Mouse (Mus musculus): ENCODE measurements around the gene Rpusd3. TPM values are rescaled to one million over a fixed set of nuclear protein-coding genes. Genes with fewer than 3 reads are reported as not detected.

Rpusd3 gene
- polyA plus RNA-seq, 1 experiment, result 43.1 TPM

- H3K4me1 ChIP-seq (ENCODE audit: control insufficient read depth, insufficient read depth, low read length), result no peaks in the 10 kb centered on the region
- DNase-seq, result no peak
- TF ChIP-seq CTCF (IDR thresholded peaks at IDR 0.05; ENCODE audit: insufficient read depth, low read length) (no peak), POLR2A (IDR thresholded peaks at IDR 0.05; ENCODE audit: borderline replicate concordance, extremely low read depth, low read depth, low read length) (no peak)
- 85% methylated on average over 11 of the region's 11 CpGs for WGBS
- no peak overlapping the region for H3K4me3 ChIP-seq (replicated peaks; ENCODE audit: extremely low read depth, low read depth, low read length)
These were observed 24.3 kb downstream of the Rpusd3 start for GRCm38 (mm10) chr6:113394811-113395210.

- WGBS, result 74% methylated on average over 6 of the region's 6 CpGs
- no peak for DNase-seq
- no peak overlapping the region for H3K4me3 ChIP-seq (replicated peaks; ENCODE audit: extremely low read depth, low read depth, low read length)
- TF ChIP-seq CTCF (IDR thresholded peaks at IDR 0.05; ENCODE audit: insufficient read depth, low read length) (no peak), POLR2A (IDR thresholded peaks at IDR 0.05; ENCODE audit: borderline replicate concordance, extremely low read depth, low read depth, low read length) (no peak)
- H3K4me1 ChIP-seq (ENCODE audit: control insufficient read depth, insufficient read depth, low read length), result no peaks in the 10 kb centered on the region
These were observed 25.2 kb downstream of the Rpusd3 start for GRCm38 (mm10) chr6:113393951-113394350.

GRCm38 (mm10) chr6:113392387-113393071 is 26.6 kb downstream of the Rpusd3 start:
- DNase-seq, result peak; percentile 36
- WGBS, result 7% methylated on average over 51 of the region's 51 CpGs
- TF ChIP-seq POLR2A (IDR thresholded peaks at IDR 0.05; ENCODE audit: borderline replicate concordance, extremely low read depth, low read depth, low read length) (peak; percentile 19; the same call in 1 of the 2 replicates), CTCF (IDR thresholded peaks at IDR 0.05; ENCODE audit: insufficient read depth, low read length) (no peak)
- Histone ChIP-seq H3K4me1 (ENCODE audit: control insufficient read depth, insufficient read depth, low read length) (no peaks in the 10 kb centered on the region), H3K4me3 (replicated peaks; ENCODE audit: extremely low read depth, low read depth, low read length) (no peak overlapping the region)

- 25% methylated on average over 10 of the region's 10 CpGs for WGBS
- Histone ChIP-seq H3K4me3 (replicated peaks; ENCODE audit: extremely low read depth, low read depth, low read length) (no peak overlapping the region), H3K4me1 (ENCODE audit: control insufficient read depth, insufficient read depth, low read length) (no peaks in the 10 kb centered on the region)
- DNase-seq, result no peak
- no peak for TF ChIP-seq POLR2A (IDR thresholded peaks at IDR 0.05; ENCODE audit: borderline replicate concordance, extremely low read depth, low read depth, low read length)
These were observed 27.1 kb downstream of the Rpusd3 start for GRCm38 (mm10) chr6:113392015-113392386.

- no peaks in the 10 kb centered on the region for H3K4me1 ChIP-seq (ENCODE audit: control insufficient read depth, insufficient read depth, low read length)
- H3K4me3 ChIP-seq (replicated peaks; ENCODE audit: extremely low read depth, low read depth, low read length), result no peak overlapping the region
- 81% methylated on average over 3 of the region's 3 CpGs for WGBS
- TF ChIP-seq CTCF (IDR thresholded peaks at IDR 0.05; ENCODE audit: insufficient read depth, low read length), result no peak
- no peak for TF ChIP-seq POLR2A (IDR thresholded peaks at IDR 0.05; ENCODE audit: borderline replicate concordance, extremely low read depth, low read depth, low read length)
- no peak for DNase-seq
These were observed 28.4 kb downstream of the Rpusd3 start for GRCm38 (mm10) chr6:113390715-113391114.

GRCm38 (mm10) chr6:113388960-113389359 is 30.2 kb downstream of the Rpusd3 start, which contains the start of gene Ttll3:
TSS of gene Ttll3 (plus strand) at chr6:113389260.
- Histone ChIP-seq H3K4me1 (ENCODE audit: control insufficient read depth, insufficient read depth, low read length) (no peaks in the 10 kb centered on the region), H3K4me3 (replicated peaks; ENCODE audit: extremely low read depth, low read depth, low read length) (no peak within 1 kb of the TSS)
- TF ChIP-seq CTCF (IDR thresholded peaks at IDR 0.05; ENCODE audit: insufficient read depth, low read length) (no peak), POLR2A (IDR thresholded peaks at IDR 0.05; ENCODE audit: borderline replicate concordance, extremely low read depth, low read depth, low read length) (no peak)
- DNase-seq, result no peak
- 70% methylated on average over 8 of the region's 8 CpGs for WGBS

GRCm38 (mm10) chr6:113386025-113386424 is 33.1 kb downstream of the Rpusd3 start:
- no peaks in the 10 kb centered on the region for H3K4me1 ChIP-seq (ENCODE audit: control insufficient read depth, insufficient read depth, low read length)
- 54% methylated on average over 3 of the region's 3 CpGs for WGBS
- no peak overlapping the region for H3K4me3 ChIP-seq (replicated peaks; ENCODE audit: extremely low read depth, low read depth, low read length)

GRCm38 (mm10) chr6:113385160-113385714 is 33.9 kb downstream of the Rpusd3 start:
- no peak for DNase-seq
- Histone ChIP-seq H3K4me3 (replicated peaks; ENCODE audit: extremely low read depth, low read depth, low read length) (no peak overlapping the region), H3K4me1 (ENCODE audit: control insufficient read depth, insufficient read depth, low read length) (peaks cover under 1% of the 10 kb centered on the region; the same call in 1 of the 2 replicates)
- WGBS, result 64% methylated on average over 11 of the region's 11 CpGs
- TF ChIP-seq POLR2A (IDR thresholded peaks at IDR 0.05; ENCODE audit: borderline replicate concordance, extremely low read depth, low read depth, low read length), result no peak
- no peak for TF ChIP-seq CTCF (IDR thresholded peaks at IDR 0.05; ENCODE audit: insufficient read depth, low read length)

More at GRCm38 (mm10) chr6:113386025-113386424, 33.1 kb downstream of the Rpusd3 start:
- TF ChIP-seq CTCF (IDR thresholded peaks at IDR 0.05; ENCODE audit: insufficient read depth, low read length) (no peak), POLR2A (IDR thresholded peaks at IDR 0.05; ENCODE audit: borderline replicate concordance, extremely low read depth, low read depth, low read length) (no peak)
- DNase-seq, result no peak

- H3K4me1 ChIP-seq (ENCODE audit: control insufficient read depth, insufficient read depth, low read length), result peaks cover 2% of the 10 kb centered on the region
- no peak for DNase-seq
- TF ChIP-seq POLR2A (IDR thresholded peaks at IDR 0.05; ENCODE audit: borderline replicate concordance, extremely low read depth, low read depth, low read length), result no peak
- no peak for TF ChIP-seq CTCF (IDR thresholded peaks at IDR 0.05; ENCODE audit: insufficient read depth, low read length)
- no peak overlapping the region for H3K4me3 ChIP-seq (replicated peaks; ENCODE audit: extremely low read depth, low read depth, low read length)
- 92% methylated on average over 8 of the region's 8 CpGs for WGBS
These were observed 34.7 kb downstream of the Rpusd3 start for GRCm38 (mm10) chr6:113384351-113384927.

- H3K4me3 ChIP-seq (replicated peaks; ENCODE audit: extremely low read depth, low read depth, low read length), result no peak overlapping the region
- no peak for DNase-seq
- no peak for TF ChIP-seq POLR2A (IDR thresholded peaks at IDR 0.05; ENCODE audit: borderline replicate concordance, extremely low read depth, low read depth, low read length)
- no peak for TF ChIP-seq CTCF (IDR thresholded peaks at IDR 0.05; ENCODE audit: insufficient read depth, low read length)
- 91% methylated on average over 11 of the region's 11 CpGs for WGBS
- H3K4me1 ChIP-seq (ENCODE audit: control insufficient read depth, insufficient read depth, low read length), result peaks cover 9% of the 10 kb centered on the region
These were observed 38.7 kb downstream of the Rpusd3 start for GRCm38 (mm10) chr6:113380480-113380879.
